Mouse (Mus musculus): Measurements from ENCODE around the gene Fam136a. TPM values are rescaled to one million over a fixed set of nuclear protein-coding genes. Genes with fewer than 3 reads are reported as not detected.

Fam136a gene
- total RNA-seq (2014; rRNA removed), result 42.2 and 48.2 TPM in 2 replicates
- polyA plus RNA-seq (2015; fragmentation: Nextera tagmentation; extraction: Ambion mirVana), result 63.7 and 64.6 TPM in 2 replicates

DNA sequence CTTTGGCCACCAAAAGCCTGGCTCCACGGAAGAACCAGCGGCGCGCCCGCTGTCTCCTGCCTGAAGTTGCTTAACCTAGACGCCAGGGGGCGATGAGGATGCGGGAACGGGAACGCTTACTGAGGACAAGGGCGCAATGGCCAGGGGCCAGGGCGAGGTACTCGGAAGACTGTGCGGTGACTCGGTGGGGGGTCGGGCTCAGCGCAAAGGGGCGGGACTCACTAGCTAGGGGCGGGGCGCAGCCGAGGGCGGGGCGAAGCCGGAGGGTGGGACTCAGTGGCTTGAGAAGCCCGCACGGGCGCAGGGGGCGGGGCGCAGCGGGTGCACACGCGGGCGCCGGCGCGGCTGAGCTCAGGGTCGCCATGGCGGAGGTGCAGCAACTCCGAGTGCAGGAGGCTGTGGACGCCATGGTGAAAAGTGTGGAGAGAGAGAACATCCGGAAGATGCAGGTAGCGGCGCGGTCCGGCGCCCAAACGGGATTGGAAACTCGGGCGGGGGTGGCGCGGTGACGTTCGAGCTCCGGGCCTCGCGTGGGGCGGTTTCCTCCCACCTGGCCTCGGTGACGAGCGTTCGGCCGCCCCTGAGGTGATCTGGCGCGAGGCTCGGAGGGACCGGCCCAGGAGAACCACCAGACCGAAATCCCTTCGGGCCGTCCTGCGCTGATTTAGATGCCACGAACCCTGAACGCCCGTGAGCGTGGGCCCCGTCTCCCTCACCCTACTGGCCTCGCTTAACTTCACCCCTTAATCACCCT, at the start of gene Fam136a:
Gene Fam136a, plus strand, starts transcription at position 276 of the 754 bp plus-strand sequence.
- Histone ChIP-seq H3K27me3 (ENCODE audit: insufficient read depth, low read length) (no peaks in the 10 kb centered on the region), H3K4me2 (ENCODE audit: low read depth, low read length) (peak within 1 kb of the TSS; percentile 97), H3K9ac (replicated peaks; ENCODE audit: low read length) (peak within 1 kb of the TSS; percentile 77), H3K27ac (peak within 1 kb of the TSS; percentile 90), H3K36me3 (ENCODE audit: insufficient read depth, low read length) (no peaks in the 10 kb centered on the region), H3K4me1 (ENCODE audit: insufficient read depth, low read length) (peaks cover 10% of the 10 kb centered on the region; the same call in 1 of the 2 replicates), H3K4me3 (ENCODE audit: low read length) (peak within 1 kb of the TSS; percentile 67), H3K9me3 (ENCODE audit: low read length) (no peaks in the 10 kb centered on the region)
- TF ChIP-seq CTCF (IDR thresholded peaks at IDR 0.05; ENCODE audit: low read depth), result peak; percentile 95
- ATAC-seq, result peak; percentile 95
- 1% methylated on average over 60 of the region's 76 CpGs for WGBS
- peak; percentile 99 for DNase-seq (ENCODE audit: low spot score)

DNA sequence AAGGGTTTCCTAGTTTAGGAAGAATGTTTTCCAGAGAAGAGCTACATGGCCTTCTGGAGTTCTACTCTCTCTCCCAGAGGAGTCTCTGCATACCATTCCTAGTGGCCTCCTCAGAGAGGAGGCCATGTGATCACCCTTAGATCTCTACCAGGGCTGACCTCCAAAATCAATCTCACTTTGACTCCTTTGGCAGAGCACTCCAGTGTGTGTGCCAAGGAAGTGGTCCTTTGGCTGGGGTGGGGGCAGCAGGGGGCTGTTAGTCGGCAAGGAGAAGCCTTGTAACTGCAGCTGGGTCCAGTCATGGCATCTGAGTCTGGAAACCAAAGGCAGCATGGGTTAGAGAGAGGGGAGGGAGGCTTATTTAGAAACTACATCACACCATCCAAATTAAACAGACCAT, 48.4 kb upstream of the Fam136a start:
- Histone ChIP-seq H3K9ac (replicated peaks; ENCODE audit: low read length) (no peak overlapping the region), H3K9me3 (ENCODE audit: low read length) (no peaks in the 10 kb centered on the region), H3K4me1 (ENCODE audit: insufficient read depth, low read length) (no peaks in the 10 kb centered on the region), H3K4me2 (ENCODE audit: low read depth, low read length) (no peak overlapping the region), H3K27ac (no peak overlapping the region), H3K27me3 (ENCODE audit: insufficient read depth, low read length) (no peaks in the 10 kb centered on the region), H3K36me3 (ENCODE audit: insufficient read depth, low read length) (no peaks in the 10 kb centered on the region), H3K4me3 (ENCODE audit: low read length) (no peak overlapping the region)
- no peak for DNase-seq (ENCODE audit: low spot score)
- 44% methylated on average over 1 of the region's 1 CpGs for WGBS
- no peak for TF ChIP-seq CTCF (IDR thresholded peaks at IDR 0.05; ENCODE audit: low read depth)
- ATAC-seq, result no peak

DNA sequence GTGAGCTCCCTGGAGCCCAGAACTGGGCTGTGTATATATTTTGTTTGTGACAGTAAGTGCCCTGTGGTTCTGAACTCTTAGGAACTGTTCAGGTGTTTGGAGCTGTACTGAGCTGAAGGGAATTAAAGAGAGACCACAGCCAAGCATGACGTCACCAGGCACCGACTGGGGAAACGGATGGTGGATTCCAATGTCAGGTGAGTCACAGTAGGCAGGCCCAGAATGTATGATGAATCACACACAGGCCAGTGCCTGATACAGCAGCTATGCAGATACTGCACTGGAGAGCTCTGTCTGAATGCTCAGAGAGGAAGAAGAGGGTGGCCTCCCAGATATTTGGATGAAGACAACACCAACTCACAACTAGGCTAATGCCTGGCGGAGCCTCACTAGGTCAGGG, 46.6 kb upstream of the Fam136a start:
- H3K4me3 ChIP-seq (ENCODE audit: low read length), result no peak overlapping the region
- H3K36me3 ChIP-seq (ENCODE audit: insufficient read depth, low read length), result no peaks in the 10 kb centered on the region
- H3K27me3 ChIP-seq (ENCODE audit: insufficient read depth, low read length), result no peaks in the 10 kb centered on the region
- ATAC-seq (no peak), DNase-seq (ENCODE audit: low spot score) (no peak)
- TF ChIP-seq CTCF (IDR thresholded peaks at IDR 0.05; ENCODE audit: low read depth), result no peak
- H3K4me1 ChIP-seq (ENCODE audit: insufficient read depth, low read length), result no peaks in the 10 kb centered on the region
- no peak overlapping the region for H3K4me2 ChIP-seq (ENCODE audit: low read depth, low read length)
- H3K9ac ChIP-seq (replicated peaks; ENCODE audit: low read length), result no peak overlapping the region
- 71% methylated on average over 4 of the region's 4 CpGs for WGBS
- no peak overlapping the region for H3K27ac ChIP-seq
- no peaks in the 10 kb centered on the region for H3K9me3 ChIP-seq (ENCODE audit: low read length)

DNA sequence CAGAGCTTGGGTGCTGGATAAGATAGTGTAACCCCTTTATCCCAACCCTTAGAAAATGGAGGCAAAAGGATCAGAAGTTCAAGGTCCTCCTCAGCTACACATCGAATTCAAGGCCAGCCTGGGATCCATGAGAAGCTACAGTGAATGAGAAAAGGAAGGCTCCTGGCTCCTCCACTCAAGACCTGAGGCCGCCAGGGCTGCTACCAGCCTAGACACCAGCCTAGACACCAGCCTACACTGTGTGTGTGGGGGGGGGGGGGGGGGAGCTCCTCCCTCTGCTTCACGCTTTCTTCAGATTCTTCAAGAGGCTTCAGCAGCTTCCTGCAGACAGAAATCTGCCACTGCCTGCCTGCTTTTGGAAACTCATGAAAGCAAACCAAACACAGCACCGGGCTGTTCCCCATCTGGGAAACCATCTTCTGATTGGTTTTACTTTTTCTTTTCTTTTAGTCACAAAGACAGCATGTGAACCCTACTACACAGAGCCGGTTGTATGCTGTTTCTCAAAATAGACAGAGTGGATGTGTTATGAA, 43.3 kb upstream of the Fam136a start:
- Histone ChIP-seq H3K9me3 (ENCODE audit: low read length) (no peaks in the 10 kb centered on the region), H3K27ac (no peak overlapping the region), H3K9ac (replicated peaks; ENCODE audit: low read length) (no peak overlapping the region), H3K4me2 (ENCODE audit: low read depth, low read length) (no peak overlapping the region), H3K4me1 (ENCODE audit: insufficient read depth, low read length) (no peaks in the 10 kb centered on the region), H3K36me3 (ENCODE audit: insufficient read depth, low read length) (no peaks in the 10 kb centered on the region), H3K4me3 (ENCODE audit: low read length) (no peak overlapping the region), H3K27me3 (ENCODE audit: insufficient read depth, low read length) (no peaks in the 10 kb centered on the region)
- TF ChIP-seq CTCF (IDR thresholded peaks at IDR 0.05; ENCODE audit: low read depth), result no peak
- ATAC-seq (no peak), DNase-seq (ENCODE audit: low spot score) (no peak)
- WGBS, result 80% methylated on average over 5 of the region's 5 CpGs

DNA sequence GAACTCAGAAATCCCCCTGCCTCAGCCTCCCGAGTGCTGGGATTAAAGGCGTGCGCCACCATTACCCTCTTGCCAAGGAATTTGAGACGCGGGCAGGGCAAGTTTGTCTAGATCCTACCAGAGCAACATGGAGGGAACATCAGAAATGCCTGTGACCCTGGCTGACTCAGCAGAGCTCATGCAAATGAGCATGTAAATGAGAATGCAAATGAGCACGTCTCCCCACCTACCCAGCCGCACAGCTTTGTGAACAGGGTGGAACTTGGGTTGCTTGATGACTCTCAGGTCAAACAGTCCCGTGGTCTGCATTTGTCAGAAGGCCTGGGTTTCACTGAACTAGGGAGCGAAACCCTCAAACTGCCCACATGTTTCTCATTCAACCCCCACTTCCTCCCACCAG, 42.5 kb upstream of the Fam136a start:
- H3K4me1 ChIP-seq (ENCODE audit: insufficient read depth, low read length), result no peaks in the 10 kb centered on the region
- WGBS, result 77% methylated on average over 9 of the region's 9 CpGs

DNA sequence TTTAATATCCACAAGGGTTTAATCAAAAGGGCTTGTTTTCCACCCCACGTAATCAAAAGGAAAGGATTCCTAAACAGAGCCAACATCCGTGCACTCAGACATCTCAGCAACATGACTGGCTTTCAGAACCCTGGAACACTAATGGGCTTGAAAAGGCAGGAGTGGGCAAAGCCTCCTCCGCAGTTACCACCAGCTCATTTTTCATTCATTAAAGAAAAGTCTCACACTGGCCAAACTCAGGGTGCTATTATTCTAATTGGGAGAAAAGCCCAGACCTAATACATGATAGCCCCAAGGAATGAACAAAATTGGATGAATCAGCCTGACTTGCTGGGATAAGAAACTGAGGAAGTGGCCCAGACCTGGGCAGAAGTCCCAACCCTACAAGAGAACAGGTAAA, 41.0 kb upstream of the Fam136a start:
- no peak overlapping the region for H3K27ac ChIP-seq
- TF ChIP-seq CTCF (IDR thresholded peaks at IDR 0.05; ENCODE audit: low read depth), result no peak
- DNase-seq (ENCODE audit: low spot score) (no peak), ATAC-seq (no peak)
- no peaks in the 10 kb centered on the region for H3K4me1 ChIP-seq (ENCODE audit: insufficient read depth, low read length)
- H3K9me3 ChIP-seq (ENCODE audit: low read length), result no peaks in the 10 kb centered on the region
- 62% methylated on average over 3 of the region's 3 CpGs for WGBS
- no peaks in the 10 kb centered on the region for H3K36me3 ChIP-seq (ENCODE audit: insufficient read depth, low read length)
- H3K9ac ChIP-seq (replicated peaks; ENCODE audit: low read length), result no peak overlapping the region
- no peaks in the 10 kb centered on the region for H3K27me3 ChIP-seq (ENCODE audit: insufficient read depth, low read length)
- no peak overlapping the region for H3K4me2 ChIP-seq (ENCODE audit: low read depth, low read length)
- H3K4me3 ChIP-seq (ENCODE audit: low read length), result no peak overlapping the region

More for the DNA sequence above, 42.5 kb upstream of the Fam136a start:
- TF ChIP-seq CTCF (IDR thresholded peaks at IDR 0.05; ENCODE audit: low read depth), result no peak
- Histone ChIP-seq H3K4me3 (ENCODE audit: low read length) (no peak overlapping the region), H3K4me2 (ENCODE audit: low read depth, low read length) (no peak overlapping the region), H3K9ac (replicated peaks; ENCODE audit: low read length) (no peak overlapping the region), H3K27ac (no peak overlapping the region), H3K36me3 (ENCODE audit: insufficient read depth, low read length) (no peaks in the 10 kb centered on the region), H3K27me3 (ENCODE audit: insufficient read depth, low read length) (no peaks in the 10 kb centered on the region), H3K9me3 (ENCODE audit: low read length) (no peaks in the 10 kb centered on the region)
- ATAC-seq (no peak), DNase-seq (ENCODE audit: low spot score) (no peak)

DNA sequence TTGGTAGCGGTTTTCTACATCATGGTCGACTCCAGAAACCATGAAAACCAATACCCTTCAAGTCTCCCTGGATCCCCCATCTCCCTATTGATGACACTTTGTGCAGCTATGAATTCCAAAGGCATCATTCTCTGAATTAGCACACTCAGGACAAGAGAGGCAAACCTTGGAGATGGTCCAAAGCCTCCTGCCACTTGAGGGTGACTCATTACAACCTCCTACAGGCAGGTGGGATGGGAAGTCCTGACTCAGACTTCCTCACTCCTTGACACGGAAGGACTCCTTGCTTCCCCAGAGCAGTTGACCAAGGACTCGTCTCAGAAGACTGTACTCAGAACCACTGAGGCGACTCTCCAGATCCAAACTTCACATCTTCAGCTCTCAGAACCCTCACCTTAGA, 39.8 kb upstream of the Fam136a start:
- Histone ChIP-seq H3K9ac (replicated peaks; ENCODE audit: low read length) (no peak overlapping the region), H3K4me3 (ENCODE audit: low read length) (no peak overlapping the region), H3K4me2 (ENCODE audit: low read depth, low read length) (no peak overlapping the region), H3K36me3 (ENCODE audit: insufficient read depth, low read length) (no peaks in the 10 kb centered on the region), H3K27ac (no peak overlapping the region), H3K4me1 (ENCODE audit: insufficient read depth, low read length) (no peaks in the 10 kb centered on the region), H3K27me3 (ENCODE audit: insufficient read depth, low read length) (no peaks in the 10 kb centered on the region), H3K9me3 (ENCODE audit: low read length) (no peaks in the 10 kb centered on the region)
- ATAC-seq, result no peak
- WGBS, result 86% methylated on average over 5 of the region's 5 CpGs
- no peak for DNase-seq (ENCODE audit: low spot score)
- no peak for TF ChIP-seq CTCF (IDR thresholded peaks at IDR 0.05; ENCODE audit: low read depth)
